In genomic region chr7:141461521-141462332, GRCm38 (mm10) we compare ENCODE assay signal across 8 mouse cellular contexts. TPM values are rescaled to one million over a fixed set of nuclear protein-coding genes. Genes with fewer than 3 reads are reported as not detected.
DNase-seq lines count a peak whose midpoint lies in the region; ATAC-seq and TF ChIP-seq lines count a peak whose summit lies in the region.

No protein-coding gene starts in this region.

- peaks cover 2% of the 10 kb centered on the region; the same call in 1 of the 2 replicates for H3K27me3 ChIP-seq in thymus, adult 2 months (ENCODE audit: control insufficient read depth, insufficient read depth, low read length)
- peaks cover 69% of the 10 kb centered on the region for H3K27me3 ChIP-seq in embryonic facial prominence, embryonic 14.5 days (replicated peaks; ENCODE audit: control insufficient read depth, insufficient read depth, low read length)
- H3K27me3 ChIP-seq in hindbrain, embryonic 14.5 days (ENCODE audit: control insufficient read depth, insufficient read depth, low read length) = peaks cover 73% of the 10 kb centered on the region
- H3K27me3 ChIP-seq in stomach, embryonic 15.5 days (replicated peaks) = peaks cover 38% of the 10 kb centered on the region

- no peak for DNase-seq in thymus, adult 2 months
- no peak for DNase-seq in thymus, postnatal 25 days
- no peak for DNase-seq in embryonic facial prominence, embryonic 14.5 days (ENCODE audit: low spot score)
- DNase-seq in hindbrain, embryonic 14.5 days (ENCODE audit: low spot score) = no peak
- peak; percentile 62 for DNase-seq in lung, adult 2 months
- no peak for DNase-seq in urinary bladder, adult 18-20 months (ENCODE audit: low spot score in 2 of 2)
- DNase-seq in right cerebral cortex, postnatal 4 days = no peak

- H3K9me3 ChIP-seq in embryonic facial prominence, embryonic 14.5 days (ENCODE audit: control insufficient read depth, low read length) = no peaks in the 10 kb centered on the region
- H3K9me3 ChIP-seq in hindbrain, embryonic 14.5 days (ENCODE audit: control insufficient read depth, low read length) = no peaks in the 10 kb centered on the region
- no peaks in the 10 kb centered on the region for H3K9me3 ChIP-seq in stomach, embryonic 15.5 days

- 0 out of 2 replicates have a peak, but pooled peaks have one; percentile 28 for TF ChIP-seq CTCF in thymus, adult 2 months (IDR thresholded peaks at IDR 0.05; ENCODE audit: borderline replicate concordance, control insufficient read depth, extremely low read depth, insufficient read depth, low read length, poor library complexity)
- TF ChIP-seq CTCF in lung, adult 2 months (IDR thresholded peaks at IDR 0.05; ENCODE audit: insufficient read depth, low read length) = no peak

- WGBS in thymus, adult 2 months = 10% methylated on average over 58 of the region's 59 CpGs
- WGBS in embryonic facial prominence, embryonic 14.5 days = 4% methylated on average over 27 of the region's 59 CpGs
- 3% methylated on average over 56 of the region's 59 CpGs for WGBS in hindbrain, embryonic 14.5 days
- 2% methylated on average over 58 of the region's 59 CpGs for WGBS in lung, adult 2 months
- WGBS in stomach, embryonic 15.5 days = 3% methylated on average over 59 of the region's 59 CpGs

- peak overlapping the region; percentile 70 for H3K4me2 ChIP-seq in embryonic facial prominence, embryonic 14.5 days (ENCODE audit: low read depth, low read length)
- peak overlapping the region; percentile 58 for H3K4me2 ChIP-seq in hindbrain, embryonic 14.5 days (replicated peaks)
- H3K4me2 ChIP-seq in stomach, embryonic 15.5 days = peak overlapping the region; percentile 82

- H3K4me3 ChIP-seq in thymus, adult 2 months (ENCODE audit: control insufficient read depth, insufficient read depth, low read length) = peak overlapping the region; percentile 12; the same call in 1 of the 2 replicates
- H3K4me3 ChIP-seq in embryonic facial prominence, embryonic 14.5 days (ENCODE audit: low read depth, low read length) = peak overlapping the region; percentile 38
- peak overlapping the region; percentile 34 for H3K4me3 ChIP-seq in hindbrain, embryonic 14.5 days (replicated peaks; ENCODE audit: low read length)
- H3K4me3 ChIP-seq in lung, adult 2 months (replicated peaks; ENCODE audit: extremely low read depth, low read depth, low read length) = peak overlapping the region; percentile 85
- H3K4me3 ChIP-seq in stomach, embryonic 15.5 days (replicated peaks) = peak overlapping the region; percentile 46

- peaks cover 11% of the 10 kb centered on the region for H3K4me1 ChIP-seq in thymus, adult 2 months (replicated peaks; ENCODE audit: control insufficient read depth, insufficient read depth, low read length)
- peaks cover 26% of the 10 kb centered on the region for H3K4me1 ChIP-seq in embryonic facial prominence, embryonic 14.5 days (ENCODE audit: control insufficient read depth, insufficient read depth, low read length)
- H3K4me1 ChIP-seq in hindbrain, embryonic 14.5 days (replicated peaks; ENCODE audit: control insufficient read depth, insufficient read depth, low read length) = peaks cover 1% of the 10 kb centered on the region; the same call in 1 of the 2 replicates
- H3K4me1 ChIP-seq in lung, adult 2 months (ENCODE audit: control insufficient read depth, insufficient read depth, low read length) = peaks cover 35% of the 10 kb centered on the region
- H3K4me1 ChIP-seq in stomach, embryonic 15.5 days = peaks cover 54% of the 10 kb centered on the region

- H3K9ac ChIP-seq in embryonic facial prominence, embryonic 14.5 days (ENCODE audit: low read depth, low read length) = peak overlapping the region; percentile 54
- H3K9ac ChIP-seq in hindbrain, embryonic 14.5 days = peak overlapping the region; percentile 58
- peak overlapping the region; percentile 37 for H3K9ac ChIP-seq in stomach, embryonic 15.5 days

- no peak for TF ChIP-seq POLR2A in thymus, adult 2 months (IDR thresholded peaks at IDR 0.05; ENCODE audit: control insufficient read depth, extremely low read depth, insufficient read depth, low read length, poor library complexity)
- TF ChIP-seq POLR2A in lung, adult 2 months (IDR thresholded peaks at IDR 0.05; ENCODE audit: borderline replicate concordance, extremely low read depth, low read depth, low read length) = peak; percentile 60; the same call in 1 of the 2 replicates

- no peak for ATAC-seq in embryonic facial prominence, embryonic 14.5 days (ENCODE audit: low read depth)
- ATAC-seq in hindbrain, embryonic 14.5 days (ENCODE audit: low FRiP score) = no peak
- ATAC-seq in stomach, embryonic 15.5 days (ENCODE audit: insufficient read depth, low FRiP score, low read depth) = no peak; the same call in 1 of the 2 replicates

- no peak overlapping the region for H3K27ac ChIP-seq in thymus, adult 2 months (ENCODE audit: control insufficient read depth, insufficient read depth, low read length)
- H3K27ac ChIP-seq in embryonic facial prominence, embryonic 14.5 days (replicated peaks; ENCODE audit: low read depth, low read length) = no peak overlapping the region
- no peak overlapping the region for H3K27ac ChIP-seq in hindbrain, embryonic 14.5 days
- peak overlapping the region; percentile 33; the same call in 1 of the 2 replicates for H3K27ac ChIP-seq in stomach, embryonic 15.5 days

- no peaks in the 10 kb centered on the region for H3K36me3 ChIP-seq in thymus, adult 2 months (ENCODE audit: control insufficient read depth, insufficient read depth, low read length)
- no peaks in the 10 kb centered on the region for H3K36me3 ChIP-seq in embryonic facial prominence, embryonic 14.5 days (ENCODE audit: control insufficient read depth, insufficient read depth, low read length)
- peaks cover 11% of the 10 kb centered on the region for H3K36me3 ChIP-seq in hindbrain, embryonic 14.5 days (replicated peaks; ENCODE audit: control insufficient read depth, insufficient read depth)
- 0 out of 2 replicates have a peak, but pooled peaks cover 4% of the 10 kb centered on the region for H3K36me3 ChIP-seq in stomach, embryonic 15.5 days

RNA-seq across cellular contexts. Expression of gene Cracr2b, which starts 0.8 kb away (rescaled TPM):
- 10.0 and 14.9 TPM in 2 replicates for polyA plus RNA-seq in thymus, adult 2 months (2012; rRNA removed)
- polyA plus RNA-seq in embryonic facial prominence, embryonic 14.5 days (2014; fragmentation: Nextera tagmentation; extraction: Ambion mirVana) = 6.6 and 10.3 TPM in 2 replicates
- 3.7 and 8.1 TPM in 2 replicates for polyA plus RNA-seq in hindbrain, embryonic 14.5 days (2014; fragmentation: Nextera tagmentation; extraction: Ambion mirVana)
- polyA plus RNA-seq in lung, adult 2 months (2012; rRNA removed) = 177 and 239 TPM in 2 replicates
- 27.5 and 32.8 TPM in 2 replicates for polyA plus RNA-seq in stomach, embryonic 15.5 days (2015; fragmentation: Nextera tagmentation; extraction: Ambion mirVana)

RNA-seq across cellular contexts. Expression of gene Cd151, which starts 5.5 kb away (rescaled TPM):
- 132 and 186 TPM in 2 replicates for polyA plus RNA-seq in thymus, adult 2 months (2012; rRNA removed)
- 54.9 and 60.7 TPM in 2 replicates for polyA plus RNA-seq in embryonic facial prominence, embryonic 14.5 days (2014; fragmentation: Nextera tagmentation; extraction: Ambion mirVana)
- polyA plus RNA-seq in hindbrain, embryonic 14.5 days (2014; fragmentation: Nextera tagmentation; extraction: Ambion mirVana) = 47.0 and 50.4 TPM in 2 replicates
- 537 and 555 TPM in 2 replicates for polyA plus RNA-seq in lung, adult 2 months (2012; rRNA removed)
- 25.6 and 26.6 TPM in 2 replicates for polyA plus RNA-seq in stomach, embryonic 15.5 days (2015; fragmentation: Nextera tagmentation; extraction: Ambion mirVana)

RNA-seq across cellular contexts. Expression of gene Pnpla2, which starts 6.7 kb away (rescaled TPM):
- 256 and 296 TPM in 2 replicates for polyA plus RNA-seq in thymus, adult 2 months (2012; rRNA removed)
- polyA plus RNA-seq in embryonic facial prominence, embryonic 14.5 days (2014; fragmentation: Nextera tagmentation; extraction: Ambion mirVana) = 16.9 and 20.4 TPM in 2 replicates
- 15.3 and 18.4 TPM in 2 replicates for polyA plus RNA-seq in hindbrain, embryonic 14.5 days (2014; fragmentation: Nextera tagmentation; extraction: Ambion mirVana)
- 289 and 356 TPM in 2 replicates for polyA plus RNA-seq in lung, adult 2 months (2012; rRNA removed)
- polyA plus RNA-seq in stomach, embryonic 15.5 days (2015; fragmentation: Nextera tagmentation; extraction: Ambion mirVana) = 33.5 and 34.6 TPM in 2 replicates

RNA-seq across cellular contexts. Expression of gene Polr2l, which starts 13.2 kb away (rescaled TPM):
- 31.1 and 39.3 TPM in 2 replicates for polyA plus RNA-seq in thymus, adult 2 months (2012; rRNA removed)
- polyA plus RNA-seq in embryonic facial prominence, embryonic 14.5 days (2014; fragmentation: Nextera tagmentation; extraction: Ambion mirVana) = 59.3 and 65.2 TPM in 2 replicates
- polyA plus RNA-seq in hindbrain, embryonic 14.5 days (2014; fragmentation: Nextera tagmentation; extraction: Ambion mirVana) = 81.9 and 93.0 TPM in 2 replicates
- polyA plus RNA-seq in lung, adult 2 months (2012; rRNA removed) = 29.0 and 30.9 TPM in 2 replicates
- polyA plus RNA-seq in stomach, embryonic 15.5 days (2015; fragmentation: Nextera tagmentation; extraction: Ambion mirVana) = 67.3 and 71.6 TPM in 2 replicates

RNA-seq across cellular contexts. Expression of gene Tspan4, which starts 13.3 kb away (rescaled TPM):
- polyA plus RNA-seq in thymus, adult 2 months (2012; rRNA removed) = 36.9 and 45.1 TPM in 2 replicates
- polyA plus RNA-seq in embryonic facial prominence, embryonic 14.5 days (2014; fragmentation: Nextera tagmentation; extraction: Ambion mirVana) = 85.1 and 86.2 TPM in 2 replicates
- 61.0 and 62.2 TPM in 2 replicates for polyA plus RNA-seq in hindbrain, embryonic 14.5 days (2014; fragmentation: Nextera tagmentation; extraction: Ambion mirVana)
- 91.1 and 150 TPM in 2 replicates for polyA plus RNA-seq in lung, adult 2 months (2012; rRNA removed)
- 69.8 and 72.8 TPM in 2 replicates for polyA plus RNA-seq in stomach, embryonic 15.5 days (2015; fragmentation: Nextera tagmentation; extraction: Ambion mirVana)

Comparison
In these comparisons a context has a peak if more than half of its experiments do, and no peak if none do; other contexts are left out.
1. H3K4me3 ChIP-seq: peak in every context shown above with its lines; median percentile 85 in lung, adult 2 months; 46 in stomach, embryonic 15.5 days; 38 in embryonic facial prominence, embryonic 14.5 days; 34 in hindbrain, embryonic 14.5 days; 12 in thymus, adult 2 months.